Mouse (Mus musculus) cerebellum, adult 2 months (tissue): ENCODE measurements at regions not wholly inside any gene's neighbourhood (a gene's known extent, or its start where the extent isn't known, plus 50 kb on each side); places are given as distances from the start of the nearest gene placed in this dataset.

Experiments
- CTCF ChIP-seq: fragments of 200-500 bp; IDR thresholded peaks from 2 replicates; pipeline ENCODE4 v1.5.1; 2011; ENCODE audit warnings: low read depth, mild to moderate bottlenecking, control low read depth, low read length, moderate library complexity, borderline replicate concordance; ENCODE audit not compliant: insufficient read depth
- POLR2A ChIP-seq: fragments of 200-500 bp; IDR thresholded peaks from 2 replicates; pipeline ENCODE4 v1.6.1; 2011; ENCODE audit warnings: low read length, control low read depth, borderline replicate concordance; ENCODE audit not compliant: insufficient read depth

GRCm38 (mm10) chr14:100509396-100509795 is 224.9 kb upstream of the Klf12 start:
- no peak for TF ChIP-seq CTCF
- TF ChIP-seq POLR2A = no peak
